Mouse (Mus musculus): Measurements from ENCODE around the gene Pdlim1. TPM values are rescaled to one million over a fixed set of nuclear protein-coding genes. Genes with fewer than 3 reads are reported as not detected.

The Pdlim1 gene
- total RNA-seq, 2 experiments from 2014 or later: 119 to 169 TPM

- no peak for DNase-seq
Observed at GRCm38 (mm10) chr19:40284704-40285103, 13.1 kb upstream of the Pdlim1 start.

- DNase-seq: no peak
Observed at GRCm38 (mm10) chr19:40283415-40283814, 11.8 kb upstream of the Pdlim1 start.

- DNase-seq: peak; percentile 72 to 83
Observed at GRCm38 (mm10) chr19:40278372-40279023, 6.9 kb upstream of the Pdlim1 start.

- DNase-seq: no peak
Observed at GRCm38 (mm10) chr19:40277494-40277893, 5.9 kb upstream of the Pdlim1 start.

GRCm38 (mm10) chr19:40275401-40276188 is 4.0 kb upstream of the Pdlim1 start:
- no peak for DNase-seq

GRCm38 (mm10) chr19:40272674-40273073 is 1.0 kb upstream of the Pdlim1 start:
- no peak for DNase-seq

- DNase-seq: peak in 1 of 2 experiments; percentile 59
Observed at GRCm38 (mm10) chr19:40270351-40271307, 1.0 kb downstream of the Pdlim1 start.

GRCm38 (mm10) chr19:40269526-40269925 is 2.1 kb downstream of the Pdlim1 start:
- DNase-seq: peak; percentile 46 to 50

GRCm38 (mm10) chr19:40268493-40268892 is 3.1 kb downstream of the Pdlim1 start:
- DNase-seq: no peak

GRCm38 (mm10) chr19:40267380-40267779 is 4.3 kb downstream of the Pdlim1 start:
- peak in 1 of 2 experiments; percentile 66 for DNase-seq

- no peak for DNase-seq
Observed at GRCm38 (mm10) chr19:40259485-40259884, 12.2 kb downstream of the Pdlim1 start.

GRCm38 (mm10) chr19:40257396-40257795 is 14.2 kb downstream of the Pdlim1 start:
- peak; percentile 49 to 69 for DNase-seq

- DNase-seq: no peak
Observed at GRCm38 (mm10) chr19:40256376-40257050, 15.1 kb downstream of the Pdlim1 start.

GRCm38 (mm10) chr19:40255561-40255960 is 16.1 kb downstream of the Pdlim1 start:
- DNase-seq: no peak

- DNase-seq: no peak
Observed at GRCm38 (mm10) chr19:40254741-40255140, 16.9 kb downstream of the Pdlim1 start.

- peak; percentile 41 to 43 for DNase-seq
Observed at GRCm38 (mm10) chr19:40253768-40254167, 17.9 kb downstream of the Pdlim1 start.

- DNase-seq: no peak
Observed at GRCm38 (mm10) chr19:40251115-40251514, 20.5 kb downstream of the Pdlim1 start.

GRCm38 (mm10) chr19:40249352-40249751 is 22.3 kb downstream of the Pdlim1 start:
- no peak for DNase-seq

GRCm38 (mm10) chr19:40248476-40248875 is 23.2 kb downstream of the Pdlim1 start:
- no peak for DNase-seq

GRCm38 (mm10) chr19:40247268-40247666 is 24.4 kb downstream of the Pdlim1 start:
- peak; percentile 40 to 42 for DNase-seq

- DNase-seq: no peak
Observed at GRCm38 (mm10) chr19:40246646-40247267, 24.9 kb downstream of the Pdlim1 start.
